Mouse (Mus musculus) layer of hippocampus, postnatal 25 days (tissue): ENCODE results near the gene Nwd2. TPM values are rescaled to one million over a fixed set of nuclear protein-coding genes. Genes with fewer than 3 reads are reported as not detected.

ENCODE experiments used
- DNase-seq, 2 experiments: peaks; one replicate each; pipeline ENCODE4 v3.0.0; 2022; ENCODE audit warnings: mixed read lengths in 2 of 2, low spot score in 1 of 2; ENCODE audit errors: extremely low spot score in 1 of 2
- total RNA-seq, 2 experiments: library from RNA; stranded (reverse); gene quantifications; 2 replicates each; pipeline ENCODE4 v1.2.3; 2021

The Nwd2 gene
- total RNA-seq, 2 experiments from 2014 or later = 20.9 to 24.5 TPM

DNA sequence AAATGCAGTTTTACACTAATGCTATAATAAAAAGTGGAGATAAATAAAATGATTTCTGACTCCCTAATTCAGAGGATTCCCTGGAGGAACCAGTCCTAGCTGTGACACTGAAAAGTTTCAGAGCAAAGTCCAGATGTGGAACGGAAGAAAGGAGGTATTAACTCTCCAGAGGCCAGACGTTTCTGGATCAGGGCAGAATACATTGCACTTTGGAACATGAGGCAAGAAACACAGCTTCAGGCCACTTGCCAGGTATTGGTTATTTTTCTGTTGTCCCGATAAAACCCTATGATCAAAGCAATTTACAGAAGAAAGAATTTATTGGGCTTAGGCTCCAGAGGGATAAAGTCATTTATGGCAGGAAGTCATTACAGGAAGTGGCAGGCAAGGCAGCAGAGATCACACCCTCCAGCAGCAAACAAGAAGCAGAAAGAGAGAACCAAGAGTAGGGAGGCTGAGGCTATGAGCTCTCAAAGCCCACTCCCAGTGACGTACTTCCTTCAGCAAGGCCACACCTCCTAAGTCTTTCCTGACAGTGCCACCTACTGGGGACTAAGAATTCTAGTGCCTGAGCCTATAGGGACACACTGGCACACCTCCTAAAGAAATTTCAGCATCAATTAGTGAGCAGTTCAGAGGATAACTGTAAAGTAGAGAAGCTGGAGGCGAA lies 106.3 kb downstream of the Nwd2 start:
- DNase-seq = no peak

- no peak for DNase-seq
Measured at GRCm38 (mm10) chr5:63755938-63756337, 107.0 kb downstream of the Nwd2 start.

- DNase-seq = peak in 1 of 2 experiments; percentile 31
Measured at GRCm38 (mm10) chr5:63765886-63766285, 117.0 kb downstream of the Nwd2 start.

DNA sequence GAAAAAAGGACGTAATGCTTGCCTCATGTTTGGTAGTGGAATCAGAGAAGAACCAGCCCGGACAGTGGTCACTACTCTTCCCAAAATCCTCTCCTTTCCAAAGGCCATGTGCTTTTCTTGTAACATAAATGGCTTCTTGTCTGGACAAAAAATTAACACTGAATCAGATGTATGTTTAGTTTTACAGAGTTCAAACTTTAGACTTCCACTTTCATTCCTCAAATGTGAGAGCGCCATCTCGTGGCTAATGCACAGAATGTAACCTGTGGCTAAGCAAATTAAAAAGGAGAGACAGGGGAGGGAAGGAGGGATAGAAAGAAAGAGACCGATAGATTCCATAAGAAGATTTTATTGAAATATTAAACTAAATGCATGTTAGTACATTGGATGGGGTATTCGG lies 117.8 kb downstream of the Nwd2 start:
- peak; percentile 44 to 73 for DNase-seq

- no peak for DNase-seq
Measured at GRCm38 (mm10) chr5:63767464-63767863, 118.6 kb downstream of the Nwd2 start.

DNA sequence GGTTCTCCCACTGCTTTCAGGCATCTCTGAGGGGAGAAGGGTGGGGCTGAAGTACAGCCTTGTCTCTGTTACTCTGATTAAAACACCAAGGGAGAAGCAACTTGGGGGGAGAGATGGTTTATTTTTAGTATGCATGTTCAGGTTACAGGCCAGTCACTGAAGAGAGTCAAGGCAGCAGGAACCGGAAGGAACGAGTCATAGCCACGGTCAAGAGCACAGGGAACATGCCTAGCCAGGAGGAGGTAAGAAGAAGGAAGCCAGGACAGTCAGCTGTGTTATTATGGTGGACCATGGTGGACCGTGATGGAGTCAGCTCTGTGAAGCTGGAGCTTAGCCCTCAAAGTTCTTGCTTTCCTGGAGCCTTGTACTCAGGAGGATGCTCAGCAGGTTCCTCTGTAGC lies 119.3 kb downstream of the Nwd2 start:
- no peak for DNase-seq

GRCm38 (mm10) chr5:63772971-63773370 lies 124.1 kb downstream of the Nwd2 start:
- no peak for DNase-seq

- DNase-seq = no peak
Measured at GRCm38 (mm10) chr5:63773603-63774002, 124.7 kb downstream of the Nwd2 start.

DNA sequence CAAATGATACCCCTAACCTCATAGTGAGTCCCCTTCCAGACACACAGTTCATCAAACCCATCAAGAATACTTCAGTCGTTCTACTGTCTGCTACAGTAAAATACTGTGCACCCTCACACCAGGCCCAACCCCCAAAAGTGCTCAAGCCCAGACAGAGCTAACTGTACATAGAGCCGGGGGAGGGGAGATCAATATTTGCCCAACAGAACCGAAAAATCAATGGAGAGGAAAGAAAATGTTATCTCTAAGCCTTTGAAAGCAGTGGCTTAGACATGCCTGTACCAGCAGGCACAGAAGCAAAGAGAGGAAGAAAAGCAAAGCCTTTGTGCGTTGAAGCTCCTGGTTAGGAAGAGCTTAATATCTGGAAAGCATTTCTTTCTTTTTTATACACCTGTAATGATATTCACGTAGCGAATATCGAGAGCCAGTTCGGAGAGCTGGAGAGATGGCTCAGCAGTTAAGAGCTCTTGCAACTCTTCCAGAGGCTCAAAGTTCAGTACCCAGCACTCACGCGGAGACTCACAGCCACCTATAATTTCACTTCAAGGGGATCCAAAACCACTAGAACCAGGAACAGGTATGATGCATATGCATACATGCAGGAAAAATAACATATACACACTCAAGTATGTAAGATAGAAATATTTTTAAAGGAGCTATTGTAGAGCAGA lies 139.4 kb downstream of the Nwd2 start:
- DNase-seq = no peak

GRCm38 (mm10) chr5:63811819-63812508 lies 163.1 kb downstream of the Nwd2 start, which contains the start of gene 0610040J01Rik:
Gene 0610040J01Rik (plus strand): TSS chr5:63812363.
- DNase-seq = peak; percentile 53 to 55

- DNase-seq = no peak
Measured at GRCm38 (mm10) chr5:63812509-63812865, 163.6 kb downstream of the Nwd2 start.

DNA sequence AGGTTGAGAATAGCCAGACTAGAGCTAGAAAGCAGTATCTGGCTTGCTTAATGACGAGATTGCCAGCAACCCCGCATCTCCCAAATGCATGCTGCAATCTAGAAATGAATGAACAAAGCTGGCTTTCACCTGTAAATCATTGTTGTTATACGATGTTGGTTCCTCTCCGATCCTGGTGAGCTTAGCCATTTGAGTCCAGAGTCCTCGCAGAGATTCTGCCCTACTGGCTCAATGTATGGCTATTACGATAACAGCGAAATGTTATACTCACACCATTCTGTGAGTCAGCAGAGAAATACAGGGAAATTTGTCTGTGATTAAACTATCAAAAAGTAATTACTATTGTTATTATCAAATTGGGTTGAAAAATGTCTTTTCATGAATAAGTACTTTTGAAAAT lies 167.7 kb downstream of the Nwd2 start:
- DNase-seq = no peak

DNA sequence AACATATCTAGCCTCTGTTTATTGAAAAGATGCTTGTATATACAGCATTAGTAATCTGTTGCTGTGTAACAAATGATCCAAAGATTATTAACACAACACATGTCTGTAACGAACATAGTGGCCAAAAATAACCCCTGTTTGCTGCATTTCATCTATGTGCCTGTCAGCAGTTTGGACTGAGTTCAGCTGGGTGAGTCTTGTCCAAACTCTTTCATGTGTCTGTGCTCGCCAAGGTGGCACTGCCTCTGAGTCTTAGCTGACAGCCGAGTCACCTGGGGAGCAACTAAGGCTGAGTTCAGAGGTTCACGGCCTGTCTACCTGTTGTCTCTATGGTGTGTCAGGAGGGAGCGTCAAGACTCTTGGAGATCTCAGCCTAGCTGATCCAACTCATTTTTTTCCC lies 168.4 kb downstream of the Nwd2 start:
- DNase-seq = no peak

GRCm38 (mm10) chr5:63818975-63819374 lies 170.1 kb downstream of the Nwd2 start:
- no peak for DNase-seq

DNA sequence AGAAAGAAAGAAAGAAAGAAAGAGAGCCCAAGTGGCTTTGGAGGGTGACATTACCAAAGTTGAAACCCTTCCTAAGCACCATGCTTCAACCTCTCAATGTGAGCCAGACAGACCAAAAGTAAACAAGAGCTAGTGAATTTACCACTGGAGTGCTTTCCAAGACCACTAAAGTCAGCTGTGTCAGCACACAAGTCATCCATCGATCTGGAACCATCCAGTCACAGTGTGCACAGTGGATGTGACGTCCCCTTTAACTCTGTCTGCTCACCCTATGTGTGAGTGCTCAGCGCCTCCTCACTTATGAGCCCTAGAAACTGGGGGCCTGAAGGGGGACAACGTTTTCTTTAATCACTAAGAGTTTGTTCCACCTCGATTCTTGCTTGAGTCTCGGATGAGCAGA lies 170.6 kb downstream of the Nwd2 start:
- no peak for DNase-seq

DNA sequence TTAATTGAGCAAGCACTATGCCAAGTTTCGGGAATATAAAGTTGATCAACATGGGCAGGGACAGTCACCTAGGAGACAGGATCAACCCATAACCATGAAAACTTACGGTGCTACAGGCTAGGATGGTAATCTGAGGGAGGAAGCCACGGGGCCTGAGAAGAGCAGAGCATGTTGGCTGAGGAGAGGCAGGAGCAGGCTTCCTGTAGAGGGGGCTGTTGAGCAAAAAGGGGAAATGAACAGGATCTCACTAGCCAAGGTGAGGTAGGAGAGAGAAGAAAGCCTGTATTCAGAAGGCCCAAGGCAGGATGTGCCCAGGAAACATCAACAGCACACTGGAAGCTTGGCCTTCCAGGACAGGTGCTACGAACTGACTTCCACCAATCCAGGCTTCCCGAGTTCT lies 172.3 kb downstream of the Nwd2 start:
- DNase-seq = peak in 1 of 2 experiments; percentile 30

- no peak for DNase-seq
Measured at GRCm38 (mm10) chr5:63821860-63822259, 173.0 kb downstream of the Nwd2 start.

- DNase-seq = no peak
Measured at GRCm38 (mm10) chr5:63823362-63824332, 174.7 kb downstream of the Nwd2 start.

- no peak for DNase-seq
Measured at GRCm38 (mm10) chr5:63824599-63825350, 175.9 kb downstream of the Nwd2 start.

DNA sequence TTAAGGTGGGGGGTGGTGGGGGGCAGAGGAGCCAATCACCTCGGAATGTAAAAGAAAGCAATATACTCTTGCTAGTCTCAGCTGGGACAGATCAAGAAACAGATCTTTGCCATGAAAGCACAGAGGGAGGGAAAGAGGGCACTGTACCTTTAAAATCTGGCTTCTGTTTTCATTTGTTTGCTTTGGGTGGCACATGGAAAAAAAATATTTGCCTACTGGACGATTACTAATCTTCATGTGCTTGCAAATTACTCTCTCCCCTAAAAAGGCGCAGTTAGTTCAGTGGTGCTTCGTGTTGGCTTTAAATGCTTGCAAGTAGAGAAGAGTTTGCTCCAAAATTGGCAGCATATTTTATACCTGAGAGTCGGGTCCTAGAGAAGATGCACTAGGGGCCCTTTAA lies 177.0 kb downstream of the Nwd2 start:
- DNase-seq = no peak
